Mouse (Mus musculus): ENCODE measurements around the gene Pramel1.
A peak's percentile ranks its signal among the peaks of the same experiment; 100 is the strongest.
"Not testable (repeated sequence)": the region's sequence is repeated elsewhere in the genome, so short reads cannot be mapped to it uniquely, and the experiment has no call there.

The Pramel1 gene

GRCm38 (mm10) chr4:143394181-143394580 is at the start of gene Pramel1:
Pramel1 (plus strand) TSS chr4:143394428.
- DNase-seq (ENCODE audit: low spot score): no peak

- DNase-seq (ENCODE audit: low spot score): not testable (repeated sequence)
These were observed 48.7 kb upstream of the Pramel1 start for GRCm38 (mm10) chr4:143345491-143345890.

- DNase-seq (ENCODE audit: low spot score): no peak
These were observed 45.5 kb upstream of the Pramel1 start for GRCm38 (mm10) chr4:143348678-143349077.

- no peak for DNase-seq (ENCODE audit: low spot score)
These were observed 44.7 kb upstream of the Pramel1 start, which contains the start of gene Lrrc38 for GRCm38 (mm10) chr4:143349484-143349906. Lrrc38 (plus strand) TSS chr4:143349757.

- no peak for DNase-seq (ENCODE audit: low spot score)
These were observed 43.9 kb upstream of the Pramel1 start for GRCm38 (mm10) chr4:143350047-143351015.

- DNase-seq (ENCODE audit: low spot score): no peak
These were observed 41.9 kb upstream of the Pramel1 start for GRCm38 (mm10) chr4:143352301-143352700.

GRCm38 (mm10) chr4:143361520-143361919 is 32.7 kb upstream of the Pramel1 start:
- DNase-seq (ENCODE audit: low spot score): no peak

GRCm38 (mm10) chr4:143366415-143367041 is 27.7 kb upstream of the Pramel1 start:
- DNase-seq (ENCODE audit: low spot score): no peak

- DNase-seq (ENCODE audit: low spot score): no peak
These were observed 14.7 kb upstream of the Pramel1 start for GRCm38 (mm10) chr4:143379480-143379879.

- no peak for DNase-seq (ENCODE audit: low spot score)
These were observed 14.1 kb upstream of the Pramel1 start for GRCm38 (mm10) chr4:143379931-143380715.

GRCm38 (mm10) chr4:143380716-143381004 is 13.6 kb upstream of the Pramel1 start:
- peak; percentile 11 for DNase-seq (ENCODE audit: low spot score)

- no peak for DNase-seq (ENCODE audit: low spot score)
These were observed 12.1 kb upstream of the Pramel1 start for GRCm38 (mm10) chr4:143382163-143382562.

- DNase-seq (ENCODE audit: low spot score): no peak
These were observed 10.6 kb upstream of the Pramel1 start for GRCm38 (mm10) chr4:143383646-143384045.

- no peak for DNase-seq (ENCODE audit: low spot score)
These were observed 5.1 kb upstream of the Pramel1 start for GRCm38 (mm10) chr4:143388955-143389702.

GRCm38 (mm10) chr4:143411566-143412218 is 17.5 kb downstream of the Pramel1 start:
- DNase-seq (ENCODE audit: low spot score): no peak

GRCm38 (mm10) chr4:143412219-143413092 is 18.2 kb downstream of the Pramel1 start, which contains the start of gene Pramef8:
Pramef8 (plus strand) TSS chr4:143412426.
- DNase-seq (ENCODE audit: low spot score): peak; percentile 89

- no peak for DNase-seq (ENCODE audit: low spot score)
These were observed 19.4 kb downstream of the Pramel1 start for GRCm38 (mm10) chr4:143413621-143414020.

- no peak for DNase-seq (ENCODE audit: low spot score)
These were observed 19.9 kb downstream of the Pramel1 start for GRCm38 (mm10) chr4:143414121-143414520.

GRCm38 (mm10) chr4:143426770-143427169 is 32.5 kb downstream of the Pramel1 start:
- DNase-seq (ENCODE audit: low spot score): not testable (repeated sequence)
